Comparison of ENCODE assay signal across 24 mouse cellular contexts in genomic region chr13:111903361-111903760, GRCm38 (mm10).
DNase-seq lines count a peak whose midpoint lies in the region; ATAC-seq and TF ChIP-seq lines count a peak whose summit lies in the region.
"Had no signal": no experiment of that assay in that cellular context is flagged by ENCODE, and none has a peak within 500 bp of the region (broad histone marks: within the 10 kb centered on the region; RNA-seq: fewer than 3 reads in every experiment).

No protein-coding gene starts in this region.

- WGBS in kidney, postnatal 0 days = 53% methylated on average over 2 of the region's 2 CpGs
- 76% methylated on average over 2 of the region's 2 CpGs for WGBS in liver, embryonic 15.5 days (ENCODE audit: insufficient replicate concordance)
- 87% methylated on average over 2 of the region's 2 CpGs for WGBS in liver, postnatal 0 days (ENCODE audit: insufficient replicate concordance)

- H3K9me3 ChIP-seq in kidney, postnatal 0 days (replicated peaks; ENCODE audit: low read length) = no peaks in the 10 kb centered on the region
- H3K9me3 ChIP-seq in liver, embryonic 15.5 days (replicated peaks) = no peaks in the 10 kb centered on the region
- H3K9me3 ChIP-seq in liver, postnatal 0 days (ENCODE audit: low read length) = no peaks in the 10 kb centered on the region
- H3K9me3 ChIP-seq: embryonic facial prominence, embryonic 10.5 days; embryonic facial prominence, embryonic 13.5 days; forebrain, embryonic 12.5 days; forebrain, embryonic 15.5 days; hindbrain, embryonic 12.5 days; hindbrain, embryonic 15.5 days had no signal

- no peaks in the 10 kb centered on the region for H3K27me3 ChIP-seq in kidney, postnatal 0 days (ENCODE audit: insufficient read depth, low read length)
- H3K27me3 ChIP-seq in liver, embryonic 15.5 days = no peaks in the 10 kb centered on the region
- H3K27me3 ChIP-seq in liver, postnatal 0 days (ENCODE audit: insufficient read depth, low read length) = no peaks in the 10 kb centered on the region
- H3K27me3 ChIP-seq: CH12.LX; embryonic facial prominence, embryonic 13.5 days; forebrain, embryonic 12.5 days; hindbrain, embryonic 12.5 days; hindbrain, embryonic 15.5 days had no signal

- H3K4me3 ChIP-seq in kidney, postnatal 0 days (replicated peaks; ENCODE audit: low read depth, low read length) = no peak overlapping the region
- no peak overlapping the region for H3K4me3 ChIP-seq in liver, embryonic 15.5 days (replicated peaks)
- H3K4me3 ChIP-seq in liver, postnatal 0 days (ENCODE audit: low read depth, low read length) = no peak overlapping the region
- H3K4me3 ChIP-seq: embryonic facial prominence, embryonic 10.5 days; embryonic facial prominence, embryonic 13.5 days; erythroblast, embryonic 14.5 days; forebrain, embryonic 12.5 days; forebrain, embryonic 15.5 days; hindbrain, embryonic 12.5 days; hindbrain, embryonic 15.5 days had no signal

- ATAC-seq in kidney, postnatal 0 days (replicated peaks; ENCODE audit: low FRiP score, low read depth) = no peak
- ATAC-seq in liver, embryonic 15.5 days (ENCODE audit: insufficient read depth) = no peak
- no peak for ATAC-seq in liver, postnatal 0 days
- ATAC-seq: forebrain, embryonic 15.5 days had no signal

- H3K4me1 ChIP-seq in kidney, postnatal 0 days (replicated peaks; ENCODE audit: insufficient read depth, low read length) = no peaks in the 10 kb centered on the region
- peaks cover 25% of the 10 kb centered on the region for H3K4me1 ChIP-seq in liver, embryonic 15.5 days (replicated peaks)
- peaks cover 11% of the 10 kb centered on the region for H3K4me1 ChIP-seq in liver, postnatal 0 days (ENCODE audit: insufficient read depth)

- no peak for TF ChIP-seq CTCF in kidney, postnatal 0 days (IDR thresholded peaks at IDR 0.05; ENCODE audit: low read depth)
- TF ChIP-seq CTCF in liver, postnatal 0 days (IDR thresholded peaks at IDR 0.05; ENCODE audit: low read depth) = no peak

- DNase-seq in kidney, postnatal 0 days (ENCODE audit: low spot score) = peak; percentile 54
- DNase-seq in kidney, adult 8-10 months = no peak
- no peak for DNase-seq in liver, postnatal 0 days
- DNase-seq in ZHBTc4 (ENCODE audit: low read depth, low spot score) = peak; percentile 56
- no peak for DNase-seq in spleen, postnatal 36 days (ENCODE audit: low spot score in 2 of 2)
- DNase-seq: adrenal gland, adult 2 months; adrenal gland, postnatal 25 days; B cell, adult 2 months; cerebellum, adult 11-12 months; cerebellum, adult 8-10 months; cerebellum, postnatal 36 days; embryo, embryonic 11 days; gastrocnemius, postnatal 25 days; heart, adult 18-20 months had no signal

- TF ChIP-seq EP300 in liver, postnatal 0 days (IDR thresholded peaks at IDR 0.05; ENCODE audit: low read depth) = no peak

- no peak overlapping the region for H3K4me2 ChIP-seq in kidney, postnatal 0 days (ENCODE audit: low read length)
- H3K4me2 ChIP-seq in liver, embryonic 15.5 days = no peak overlapping the region
- H3K4me2 ChIP-seq in liver, postnatal 0 days (ENCODE audit: low read depth, low read length) = no peak overlapping the region
- H3K4me2 ChIP-seq: embryonic facial prominence, embryonic 13.5 days; forebrain, embryonic 12.5 days; forebrain, embryonic 15.5 days; heart, embryonic 11.5 days; hindbrain, embryonic 12.5 days; hindbrain, embryonic 15.5 days had no signal

- H3K27ac ChIP-seq in kidney, postnatal 0 days = no peak overlapping the region
- H3K27ac ChIP-seq in liver, embryonic 15.5 days (replicated peaks) = peak overlapping the region; percentile 64; the same call in 1 of the 2 replicates
- H3K27ac ChIP-seq in liver, postnatal 0 days (ENCODE audit: low read depth) = no peak overlapping the region; the same call in 1 of the 2 replicates
- H3K27ac ChIP-seq: embryonic facial prominence, embryonic 10.5 days; embryonic facial prominence, embryonic 13.5 days; forebrain, embryonic 12.5 days; forebrain, embryonic 15.5 days; hindbrain, embryonic 12.5 days; hindbrain, embryonic 15.5 days had no signal

- H3K9ac ChIP-seq in kidney, postnatal 0 days (ENCODE audit: low read depth, low read length) = no peak overlapping the region
- H3K9ac ChIP-seq in liver, embryonic 15.5 days = no peak overlapping the region
- H3K9ac ChIP-seq in liver, postnatal 0 days (replicated peaks) = no peak overlapping the region
- H3K9ac ChIP-seq: embryonic facial prominence, embryonic 13.5 days; forebrain, embryonic 12.5 days; forebrain, embryonic 15.5 days; hindbrain, embryonic 12.5 days; hindbrain, embryonic 15.5 days had no signal

- H3K36me3 ChIP-seq in kidney, postnatal 0 days (ENCODE audit: insufficient read depth, low read length) = no peaks in the 10 kb centered on the region
- no peaks in the 10 kb centered on the region for H3K36me3 ChIP-seq in liver, embryonic 15.5 days (replicated peaks)
- H3K36me3 ChIP-seq in liver, postnatal 0 days (replicated peaks; ENCODE audit: insufficient read depth, low read length) = no peaks in the 10 kb centered on the region
- H3K36me3 ChIP-seq: embryonic facial prominence, embryonic 10.5 days; embryonic facial prominence, embryonic 13.5 days; forebrain, embryonic 12.5 days; forebrain, embryonic 15.5 days; hindbrain, embryonic 12.5 days; hindbrain, embryonic 15.5 days had no signal

Comparison
In these comparisons a context has a peak if more than half of its experiments do, and no peak if none do; other contexts are left out.
1. DNase-seq: peak in kidney, postnatal 0 days (single experiment) and ZHBTc4 (single experiment); none in kidney, adult 8-10 months (0 of 2), liver, postnatal 0 days (single experiment) and spleen, postnatal 36 days (0 of 2).